Mouse (Mus musculus): Measurements from ENCODE around the gene Rasl12.

Rasl12 gene

DNA sequence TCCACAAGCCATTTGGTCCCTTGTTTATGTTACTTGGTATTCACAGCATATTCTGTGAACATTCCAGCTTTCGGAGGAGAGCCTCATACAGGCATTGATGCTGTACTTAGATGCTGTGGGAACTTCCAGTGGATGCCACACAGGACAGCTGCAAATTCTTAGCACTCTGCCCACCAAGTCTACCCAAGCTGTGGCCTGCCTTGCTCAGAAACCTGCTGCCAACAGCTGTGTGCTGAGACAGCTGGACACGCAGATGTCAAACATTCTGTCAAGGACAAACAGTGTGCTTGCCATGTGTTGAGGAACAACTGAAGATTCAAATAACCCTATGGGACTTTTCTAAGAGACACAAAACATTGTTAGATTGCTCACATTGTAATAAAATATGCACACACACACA lies 60.7 kb downstream of the Rasl12 start:
- no peak for DNase-seq

DNA sequence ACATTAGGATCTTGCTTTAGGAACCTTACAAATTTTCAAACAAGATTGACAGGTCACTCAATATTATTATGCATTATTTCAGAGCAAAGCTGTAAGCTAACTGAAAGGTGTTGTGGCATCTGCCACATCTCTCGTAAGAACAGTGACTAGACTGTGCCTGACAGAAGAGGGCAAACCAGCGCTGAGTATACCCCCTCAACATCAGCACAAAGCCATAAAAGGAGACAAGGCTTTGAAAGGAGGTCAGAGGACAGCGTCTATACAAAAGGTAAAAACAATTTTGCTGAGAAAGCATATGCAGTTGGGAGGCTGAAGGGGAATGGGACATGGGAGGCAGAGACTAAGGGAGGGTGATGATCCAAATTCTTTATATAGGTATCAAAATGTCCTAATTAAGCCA lies 61.9 kb downstream of the Rasl12 start:
- no peak for DNase-seq

DNA sequence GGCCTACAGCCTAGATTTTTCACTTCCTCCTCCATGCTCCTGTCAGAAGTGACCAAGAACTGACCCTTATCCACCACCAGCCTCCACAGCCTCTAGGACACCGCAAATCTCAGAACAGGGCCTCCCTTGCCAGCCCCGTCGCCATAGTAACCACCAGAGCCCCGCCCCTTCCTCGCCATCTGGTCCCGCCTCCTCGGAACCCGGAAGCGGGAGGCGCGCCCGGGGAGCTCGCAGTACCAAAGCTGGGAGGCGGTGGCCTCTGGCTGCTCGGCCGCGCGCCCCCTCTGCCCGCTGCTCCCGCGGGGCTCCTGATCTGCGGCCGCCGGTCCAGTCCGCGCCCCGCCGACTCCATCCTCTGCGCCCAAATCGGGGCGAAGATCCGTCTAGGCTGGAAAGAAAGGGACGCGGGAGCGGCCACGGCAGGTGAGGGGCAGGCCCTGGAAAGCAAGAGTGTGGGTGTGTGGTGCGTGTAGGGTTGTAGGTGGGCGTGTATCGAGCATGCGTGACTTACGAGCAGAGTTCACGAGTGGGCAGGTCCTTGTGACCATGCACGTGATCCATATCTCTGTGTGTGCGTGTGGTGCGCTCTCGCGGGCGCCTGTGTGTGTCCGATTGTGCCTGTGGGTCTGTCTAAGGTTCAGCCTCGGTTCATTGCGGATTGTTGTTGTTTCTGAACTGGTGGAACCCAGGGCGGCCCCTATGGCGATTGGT lies 62.6 kb downstream of the Rasl12 start, which contains the start of gene Spg21:
Spg21 (plus strand) TSS at position 216 of the 711 bp plus-strand sequence.
- DNase-seq, result peak; percentile 96

DNA sequence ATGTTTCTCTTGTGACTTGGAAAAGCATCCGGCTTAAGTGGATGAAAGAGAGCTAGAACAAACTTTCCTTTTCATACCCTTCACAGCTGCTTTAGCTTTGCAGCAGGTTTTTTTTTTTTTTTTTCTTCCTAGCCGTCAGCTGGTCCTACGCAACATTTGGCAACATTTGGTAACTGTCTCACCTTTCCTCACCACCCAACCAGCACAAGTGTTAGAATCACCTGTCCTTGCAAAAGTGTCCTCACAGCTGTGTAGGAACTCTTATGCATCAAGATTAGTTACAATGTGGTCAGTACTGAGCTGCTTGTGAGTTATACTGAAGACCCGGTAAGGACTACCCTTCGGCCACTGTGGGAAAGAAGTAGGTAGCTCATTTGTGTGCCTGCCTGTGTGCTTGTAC lies 64.2 kb downstream of the Rasl12 start:
- no peak for DNase-seq

DNA sequence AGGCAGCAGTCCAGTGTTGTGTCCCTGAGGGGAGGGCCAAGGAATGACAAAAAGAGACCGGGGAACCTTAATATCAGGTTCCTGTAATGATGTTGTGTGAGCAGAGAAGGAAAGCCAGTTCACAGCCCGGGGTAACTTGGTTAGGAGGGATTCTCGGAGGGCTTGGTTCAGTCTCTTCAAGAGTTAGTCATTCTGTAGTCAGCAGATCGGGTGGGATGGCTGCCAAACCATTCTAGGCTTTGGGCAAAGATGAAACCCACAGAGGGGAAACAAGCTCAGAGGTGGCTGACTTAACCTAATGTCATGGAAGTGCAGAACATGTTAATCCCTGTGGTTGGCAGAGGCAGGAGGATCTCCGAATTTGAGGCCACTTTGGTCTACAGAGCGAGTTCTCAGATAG lies 65.9 kb downstream of the Rasl12 start:
- no peak for DNase-seq
